Mouse (Mus musculus) erythroblast, embryonic 14.5 days (primary cell): ENCODE results near the gene 2610528A11Rik. TPM values are rescaled to one million over a fixed set of nuclear protein-coding genes. Genes with fewer than 3 reads are reported as not detected.

ENCODE experiments used
- H3K27me3 ChIP-seq: 2 replicates; pipeline ENCODE4 v1.6.1; 2012; ENCODE audit warnings: inconsistent platforms; ENCODE audit not compliant: control insufficient read depth
- H3K36me3 ChIP-seq: 2 replicates; pipeline ENCODE4 v1.6.1; 2012; ENCODE audit warnings: mild to moderate bottlenecking, inconsistent platforms; ENCODE audit not compliant: control insufficient read depth
- H3K4me1 ChIP-seq: 2 replicates; pipeline ENCODE4 v1.6.1; 2012; ENCODE audit warnings: inconsistent platforms; ENCODE audit not compliant: control insufficient read depth
- H3K4me3 ChIP-seq: replicated peaks from 2 replicates; pipeline ENCODE3; 2012; ENCODE audit warnings: moderate library complexity, mild to moderate bottlenecking, inconsistent platforms
- H3K9me3 ChIP-seq: 2 replicates; pipeline ENCODE4 v1.6.1; 2012; ENCODE audit warnings: low read length, inconsistent platforms, mixed read lengths; ENCODE audit not compliant: control insufficient read depth
- GATA1 ChIP-seq: IDR thresholded peaks from 2 replicates; pipeline ENCODE4 v1.6.1; 2012; ENCODE audit warnings: low read length, inconsistent platforms, mixed read lengths
- TAL1 ChIP-seq: IDR thresholded peaks from 3 replicates; pipeline ENCODE4 v1.6.1; 2012; ENCODE audit warnings: low read length, inconsistent platforms, mixed read lengths
- polyA plus RNA-seq: library from polyadenylated mRNA; stranded (reverse); fragments of >175 nt; gene quantifications from 2 replicates; pipeline ENCODE4 v1.2.3, GENCODE M21; 2012

2610528A11Rik gene
- polyA plus RNA-seq, 1 experiment = not detected

DNA sequence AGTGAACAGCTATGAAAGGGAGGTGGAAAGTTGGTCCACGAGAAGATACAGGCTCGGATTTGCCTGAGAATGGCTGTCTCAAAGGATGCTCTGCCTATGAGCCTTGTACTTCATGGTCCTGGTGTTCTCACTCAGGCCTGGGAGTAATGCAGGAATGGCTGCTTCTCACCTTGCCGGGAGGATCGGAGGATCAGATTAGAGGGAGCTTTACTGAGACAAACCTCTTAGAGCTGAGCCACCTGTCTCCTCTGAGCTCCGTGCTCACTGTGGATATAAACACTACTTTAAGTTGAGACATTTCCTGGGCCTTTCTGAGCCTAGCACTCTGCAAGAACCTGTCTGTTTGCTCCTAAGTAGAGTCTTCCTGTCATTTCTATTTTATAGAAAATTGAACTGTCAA, 12.3 kb downstream of the 2610528A11Rik start:
- no peak overlapping the region for H3K4me3 ChIP-seq
- peaks cover 31% of the 10 kb centered on the region for H3K27me3 ChIP-seq
- no peaks in the 10 kb centered on the region for H3K4me1 ChIP-seq
- no peaks in the 10 kb centered on the region for H3K36me3 ChIP-seq
- TF ChIP-seq GATA1 (no peak), TAL1 (no peak)
- no peaks in the 10 kb centered on the region for H3K9me3 ChIP-seq

DNA sequence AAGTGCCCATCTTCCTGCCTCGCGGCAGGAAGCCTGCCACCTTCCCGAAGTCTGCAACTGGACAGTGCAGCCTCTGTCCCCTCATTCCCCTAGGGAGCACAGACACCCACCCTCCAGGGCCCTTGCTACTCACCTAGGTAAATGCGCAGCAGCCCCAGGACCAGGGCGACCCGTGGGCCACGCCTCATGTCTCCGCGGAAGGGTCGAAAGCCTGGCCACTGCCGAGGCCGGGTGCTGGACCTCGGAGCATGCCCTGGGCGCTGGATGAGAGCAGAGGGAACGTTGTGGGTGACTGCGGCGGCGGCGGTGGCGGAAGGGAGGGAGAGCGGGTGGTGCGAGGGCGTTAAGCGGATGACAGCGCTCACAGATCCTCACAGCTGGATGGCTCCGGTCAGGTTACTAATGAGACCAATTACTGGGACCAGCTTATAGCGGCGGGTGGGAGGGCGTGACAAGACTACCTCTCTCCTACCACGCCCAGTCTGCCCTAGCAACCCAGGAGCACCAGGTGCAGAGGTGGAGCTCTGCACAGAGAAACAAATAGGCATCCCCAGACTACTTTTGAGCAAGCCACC, 15.8 kb downstream of the 2610528A11Rik start, which contains the start of gene Cdhr1:
Cdhr1 (minus strand) TSS at position 392 of the 575 bp plus-strand sequence.
- H3K9me3 ChIP-seq = no peaks in the 10 kb centered on the region
- H3K4me1 ChIP-seq = no peaks in the 10 kb centered on the region
- TF ChIP-seq GATA1 = no peak
- TF ChIP-seq TAL1 = no peak
- H3K36me3 ChIP-seq = no peaks in the 10 kb centered on the region
- peaks cover 31% of the 10 kb centered on the region for H3K27me3 ChIP-seq
- H3K4me3 ChIP-seq = no peak within 1 kb of the TSS

- Histone ChIP-seq H3K4me3 (no peak overlapping the region), H3K4me1 (no peaks in the 10 kb centered on the region), H3K36me3 (no peaks in the 10 kb centered on the region), H3K9me3 (no peaks in the 10 kb centered on the region), H3K27me3 (peaks cover 27% of the 10 kb centered on the region)
- TF ChIP-seq TAL1 = no peak
- no peak for TF ChIP-seq GATA1
Measured at GRCm38 (mm10) chr14:37095556-37095955, 18.3 kb downstream of the 2610528A11Rik start.

DNA sequence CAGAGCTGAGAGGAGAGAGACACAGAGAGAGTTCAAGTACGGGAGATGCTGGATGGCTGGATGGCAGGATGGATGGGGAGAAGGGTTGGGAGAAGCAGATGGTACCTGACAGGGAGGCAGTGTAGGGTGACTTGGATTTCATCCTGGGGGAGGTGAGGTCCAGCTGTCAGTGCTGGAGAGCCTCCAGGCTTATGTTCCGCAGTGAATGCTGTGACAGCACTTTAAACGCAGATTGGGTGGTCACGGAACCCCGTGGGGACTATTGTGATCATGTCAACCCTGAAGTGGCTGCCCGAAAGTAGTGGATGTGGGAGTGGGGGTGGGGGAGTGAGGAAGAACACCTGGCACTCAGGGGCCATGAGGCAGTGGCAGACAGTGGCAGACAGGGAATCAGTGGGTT, 19.4 kb downstream of the 2610528A11Rik start:
- H3K4me1 ChIP-seq = no peaks in the 10 kb centered on the region
- H3K9me3 ChIP-seq = no peaks in the 10 kb centered on the region
- no peak overlapping the region for H3K4me3 ChIP-seq
- no peak for TF ChIP-seq GATA1
- no peak for TF ChIP-seq TAL1
- no peaks in the 10 kb centered on the region for H3K36me3 ChIP-seq
- peaks cover 27% of the 10 kb centered on the region for H3K27me3 ChIP-seq

GRCm38 (mm10) chr14:37083755-37084154, 30.1 kb downstream of the 2610528A11Rik start:
- TF ChIP-seq GATA1 (no peak), TAL1 (no peak)
- Histone ChIP-seq H3K4me1 (no peaks in the 10 kb centered on the region), H3K27me3 (no peaks in the 10 kb centered on the region), H3K36me3 (no peaks in the 10 kb centered on the region), H3K4me3 (no peak overlapping the region), H3K9me3 (no peaks in the 10 kb centered on the region)

GRCm38 (mm10) chr14:37080724-37081123, 33.1 kb downstream of the 2610528A11Rik start:
- no peaks in the 10 kb centered on the region for H3K27me3 ChIP-seq
- H3K9me3 ChIP-seq = no peaks in the 10 kb centered on the region
- H3K4me3 ChIP-seq = no peak overlapping the region
- TF ChIP-seq TAL1 = no peak
- no peak for TF ChIP-seq GATA1
- no peaks in the 10 kb centered on the region for H3K36me3 ChIP-seq
- no peaks in the 10 kb centered on the region for H3K4me1 ChIP-seq

DNA sequence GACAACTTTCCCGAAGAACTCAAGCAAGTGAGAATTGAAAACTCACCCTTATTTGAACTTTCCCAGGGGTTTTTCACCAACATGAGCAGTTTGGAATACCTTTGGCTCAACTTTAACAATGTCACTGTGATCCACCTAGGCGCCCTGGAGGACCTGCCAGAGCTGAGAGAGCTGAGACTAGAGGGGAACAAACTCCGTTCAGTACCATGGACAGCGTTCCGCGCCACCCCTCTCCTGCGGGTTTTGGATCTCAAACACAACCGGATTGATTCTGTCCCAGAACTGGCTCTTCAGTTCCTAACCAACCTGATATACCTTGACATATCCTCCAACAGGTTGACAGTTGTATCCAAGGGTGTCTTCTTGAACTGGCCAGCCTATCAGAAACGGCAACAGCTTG, 45.3 kb downstream of the 2610528A11Rik start:
- Histone ChIP-seq H3K36me3 (no peaks in the 10 kb centered on the region), H3K4me1 (no peaks in the 10 kb centered on the region), H3K4me3 (no peak overlapping the region), H3K9me3 (no peaks in the 10 kb centered on the region), H3K27me3 (no peaks in the 10 kb centered on the region)
- no peak for TF ChIP-seq GATA1
- TF ChIP-seq TAL1 = no peak

- Histone ChIP-seq H3K9me3 (no peaks in the 10 kb centered on the region; the same call in 1 of the 2 replicates), H3K27me3 (no peaks in the 10 kb centered on the region), H3K36me3 (no peaks in the 10 kb centered on the region), H3K4me1 (no peaks in the 10 kb centered on the region), H3K4me3 (no peak within 1 kb of the TSS)
- TF ChIP-seq TAL1 (no peak), GATA1 (no peak)
Measured at GRCm38 (mm10) chr14:37067629-37068028, 46.2 kb downstream of the 2610528A11Rik start, which contains the start of gene Lrit2. Gene Lrit2 (plus strand): TSS chr14:37067929.

- Histone ChIP-seq H3K27me3 (no peaks in the 10 kb centered on the region), H3K4me3 (no peak overlapping the region), H3K4me1 (no peaks in the 10 kb centered on the region), H3K9me3 (peaks cover 3% of the 10 kb centered on the region; the same call in 1 of the 2 replicates), H3K36me3 (no peaks in the 10 kb centered on the region)
- TF ChIP-seq GATA1 = no peak
- no peak for TF ChIP-seq TAL1
Measured at GRCm38 (mm10) chr14:37066636-37067035, 47.2 kb downstream of the 2610528A11Rik start.

GRCm38 (mm10) chr14:37064849-37065248, 49.0 kb downstream of the 2610528A11Rik start:
- Histone ChIP-seq H3K27me3 (no peaks in the 10 kb centered on the region), H3K4me1 (no peaks in the 10 kb centered on the region), H3K4me3 (no peak overlapping the region), H3K9me3 (peaks cover 3% of the 10 kb centered on the region; the same call in 1 of the 2 replicates), H3K36me3 (no peaks in the 10 kb centered on the region)
- TF ChIP-seq TAL1 (no peak), GATA1 (no peak)

Other genes starting within 250 kb of the 2610528A11Rik start
- 0.01 and 0.02 TPM in 2 replicates for gene Ccser2, start 145.2 kb downstream of the 2610528A11Rik start, polyA plus RNA-seq
- gene Rgr, start 65.1 kb downstream of the 2610528A11Rik start, polyA plus RNA-seq = not detected in 2 replicates
- gene Lrit1, start 59.2 kb downstream of the 2610528A11Rik start, polyA plus RNA-seq = not detected in 2 replicates
- gene Lrit2, start 46.1 kb downstream of the 2610528A11Rik start, polyA plus RNA-seq = not detected in 2 replicates
- not detected in 2 replicates for gene Cdhr1, start 15.7 kb downstream of the 2610528A11Rik start, polyA plus RNA-seq
- 7.7 and 9.1 TPM in 2 replicates for gene Ghitm, start 21.2 kb upstream of the 2610528A11Rik start, polyA plus RNA-seq